Mouse (Mus musculus) intestine, embryonic 14.5 days (tissue): ENCODE measurements around the gene Cdc34b. TPM values are rescaled to one million over a fixed set of nuclear protein-coding genes. Genes with fewer than 3 reads are reported as not detected.

Experiments used
- ATAC-seq: fragments of 200-750 bp; cut with Nextera tagmentation; replicated peaks from 2 replicates; pipeline ENCODE4 v1.8.0; 2017; ENCODE audit warnings: low read depth, moderate number of reproducible peaks, moderate TSS enrichment, moderate library complexity; ENCODE audit not compliant: low FRiP score, low TSS enrichment
- DNase-seq: peaks from one replicate; pipeline ENCODE4 v3.0.0-alpha.2; 2018; ENCODE audit warnings: low spot score
- H3K27ac ChIP-seq: fragments of 300-500 bp; sonication (generic); 2 replicates; pipeline ENCODE4 v1.5.1; 2014; ENCODE audit warnings: low read depth, mild to moderate bottlenecking, control low read depth
- H3K27me3 ChIP-seq: fragments of 300-500 bp; sonication (generic); replicated peaks from 2 replicates; pipeline ENCODE4 v1.6.1; 2014; ENCODE audit warnings: low read length, control low read depth; ENCODE audit not compliant: control insufficient read depth, insufficient read depth
- H3K36me3 ChIP-seq: fragments of 300-500 bp; sonication (generic); 2 replicates; pipeline ENCODE4 v1.6.1; 2014; ENCODE audit warnings: low read length, control low read depth; ENCODE audit not compliant: control insufficient read depth, insufficient read depth
- H3K4me1 ChIP-seq: fragments of 300-500 bp; sonication (generic); replicated peaks from 2 replicates; pipeline ENCODE4 v1.6.1; 2014; ENCODE audit warnings: low read length, control low read depth, mixed read lengths; ENCODE audit not compliant: control insufficient read depth, insufficient read depth
- H3K4me2 ChIP-seq: fragments of 300-500 bp; sonication (generic); 2 replicates; pipeline ENCODE4 v1.6.1; 2014; ENCODE audit warnings: low read length
- H3K4me3 ChIP-seq: fragments of 300-500 bp; sonication (generic); 2 replicates; pipeline ENCODE4 v1.5.1; 2014; ENCODE audit warnings: low read depth, low read length, control low read depth, mixed read lengths
- H3K9ac ChIP-seq: fragments of 300-500 bp; sonication (generic); 2 replicates; pipeline ENCODE4 v1.6.1; 2014; ENCODE audit warnings: mild to moderate bottlenecking, low read length
- H3K9me3 ChIP-seq: fragments of 300-500 bp; sonication (generic); 2 replicates; pipeline ENCODE4 v1.6.1; 2016; ENCODE audit warnings: low read length, control low read depth; ENCODE audit not compliant: control insufficient read depth
- WGBS: fragments of 180-500 bp; shearing (Covaris S2); extraction: QIAGEN DNeasy Blood & Tissue Kit; methylation state at CpG from one replicate; pipeline ENCODE4 v1.1.7; 2014; 5-methylcytosine and 5-hydroxymethylcytosine counted together
- polyA plus RNA-seq: library from polyadenylated mRNA; unstranded; fragments of >200 nt; fragmentation: Nextera tagmentation; extraction: Ambion mirVana; gene quantifications from 2 replicates; pipeline ENCODE4 v1.2.1, GENCODE M21; 2014

The Cdc34b gene
- polyA plus RNA-seq, 1 experiment from 2014 or later = not detected

DNA sequence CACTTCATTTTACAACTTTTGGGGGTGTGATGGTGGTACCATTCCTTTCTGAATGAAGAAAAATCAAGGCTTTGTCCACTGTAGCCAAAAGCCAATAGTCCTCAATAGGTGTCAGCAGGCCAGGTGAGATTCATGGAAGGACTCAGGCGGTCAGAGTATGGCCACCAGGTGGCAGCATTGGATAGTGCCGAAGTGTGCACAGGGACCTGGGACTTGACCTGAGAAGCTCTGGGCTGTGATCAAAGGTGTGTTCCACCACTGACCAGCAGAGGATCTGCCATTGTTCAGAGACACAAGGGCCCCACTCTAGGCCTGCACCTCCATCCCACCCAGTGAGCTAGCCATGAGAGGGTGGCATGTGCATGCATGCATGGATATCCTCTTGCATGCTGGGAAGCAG, 43.7 kb downstream of the Cdc34b start:
- H3K4me1 ChIP-seq = no peaks in the 10 kb centered on the region
- no peak overlapping the region for H3K4me3 ChIP-seq
- no peaks in the 10 kb centered on the region for H3K27me3 ChIP-seq
- H3K27ac ChIP-seq = no peak overlapping the region
- no peak overlapping the region for H3K9ac ChIP-seq
- no peaks in the 10 kb centered on the region for H3K9me3 ChIP-seq
- H3K36me3 ChIP-seq = no peaks in the 10 kb centered on the region
- peak; percentile 44; the same call in 1 of the 2 replicates for ATAC-seq
- 5% methylated on average over 2 of the region's 2 CpGs for WGBS
- peak; percentile 86 for DNase-seq
- H3K4me2 ChIP-seq = no peak overlapping the region

DNA sequence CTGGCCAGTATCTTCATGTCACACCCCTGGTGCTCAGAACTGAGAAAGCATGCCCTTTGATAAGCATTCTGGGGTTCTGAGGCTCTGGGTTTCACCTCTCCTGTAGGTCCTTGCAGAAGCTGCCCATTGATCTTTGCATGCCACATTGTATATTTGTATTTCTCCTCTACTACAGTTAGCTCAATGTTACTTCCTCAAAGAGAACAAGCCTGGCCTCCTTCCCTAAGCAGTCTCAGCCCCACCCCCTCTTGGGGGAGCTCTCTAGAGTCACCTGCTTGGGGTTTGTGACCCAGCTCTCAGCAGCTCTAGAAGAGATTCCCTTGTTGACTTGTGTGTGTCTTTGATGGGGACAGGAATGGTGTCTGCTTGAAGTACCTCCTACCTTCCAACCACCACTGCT, 50.1 kb downstream of the Cdc34b start:
- ATAC-seq = no peak
- Histone ChIP-seq H3K4me2 (no peak overlapping the region), H3K4me3 (no peak overlapping the region), H3K9ac (no peak overlapping the region), H3K27ac (no peak overlapping the region), H3K4me1 (no peaks in the 10 kb centered on the region), H3K9me3 (no peaks in the 10 kb centered on the region), H3K27me3 (no peaks in the 10 kb centered on the region), H3K36me3 (no peaks in the 10 kb centered on the region)
- DNase-seq = no peak

Other genes with a start within 250 kb of the Cdc34b start
- gene Epn3, start 241.8 kb upstream of the Cdc34b start, polyA plus RNA-seq = 1.8 TPM in 2 replicates
- gene Mycbpap, start 220.0 kb upstream of the Cdc34b start, polyA plus RNA-seq = 1.8 and 2.5 TPM in 2 replicates
- 2.9 and 3.8 TPM in 2 replicates for gene Rsad1, start 192.5 kb upstream of the Cdc34b start, polyA plus RNA-seq
- 0.77 and 1.2 TPM in 2 replicates for gene Chad, start 176.7 kb upstream of the Cdc34b start, polyA plus RNA-seq
- gene Acsf2, start 139.9 kb upstream of the Cdc34b start, polyA plus RNA-seq = 5.7 TPM in 2 replicates
- gene Lrrc59, start 112.0 kb upstream of the Cdc34b start, polyA plus RNA-seq = 168 and 180 TPM in 2 replicates
- 137 and 142 TPM in 2 replicates for gene Mrpl27, start 88.0 kb upstream of the Cdc34b start, polyA plus RNA-seq
- 25.2 and 26.0 TPM in 2 replicates for gene Eme1, start 87.8 kb upstream of the Cdc34b start, polyA plus RNA-seq
- 19.9 and 21.1 TPM in 2 replicates for gene Xylt2, start 64.3 kb upstream of the Cdc34b start, polyA plus RNA-seq
- 0.89 and 1.1 TPM in 2 replicates for gene Gm11541, start 37.3 kb upstream of the Cdc34b start, polyA plus RNA-seq
- not detected in 2 replicates for gene Tmem92, start 40.9 kb downstream of the Cdc34b start, polyA plus RNA-seq
- 841 and 905 TPM in 2 replicates for gene Col1a1, start 194.4 kb downstream of the Cdc34b start, polyA plus RNA-seq
- not detected in 2 replicates for gene Hils1, start 225.8 kb downstream of the Cdc34b start, polyA plus RNA-seq
- 0.22 TPM in 1 of 2 replicates, not detected in the other for gene Sgca, start 234.5 kb downstream of the Cdc34b start, polyA plus RNA-seq
- gene Ppp1r9b, start 249.3 kb downstream of the Cdc34b start, polyA plus RNA-seq = 11.9 and 12.2 TPM in 2 replicates